ENCODE assay signal across 17 mouse cellular contexts in the genomic region with DNA sequence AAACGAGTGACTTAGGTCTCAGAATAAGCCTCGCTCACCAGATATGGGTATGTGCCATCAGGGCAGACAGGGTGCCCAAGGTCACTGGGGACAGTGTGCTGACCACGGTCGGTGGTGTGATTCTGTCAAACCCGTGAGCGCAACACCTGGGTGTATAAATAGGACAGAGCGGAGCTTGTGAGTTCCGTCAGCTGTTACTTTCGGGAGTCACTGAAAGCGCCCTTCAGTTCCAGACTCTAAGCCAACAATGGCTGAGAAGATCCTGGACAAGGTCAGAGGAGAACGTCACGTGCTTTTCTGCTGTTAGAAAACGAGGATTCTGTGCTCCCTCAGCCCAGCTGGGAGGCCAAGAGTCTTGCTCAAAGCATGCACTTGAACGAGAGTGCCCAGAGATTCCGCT.
DNase-seq lines count a peak whose midpoint lies in the region; ATAC-seq lines count a peak whose summit lies in the region.
"Had no signal": no experiment of that assay in that cellular context is flagged by ENCODE, and none has a peak within 500 bp of the region (broad histone marks: within the 10 kb centered on the region; RNA-seq: fewer than 3 reads in every experiment).

No protein-coding gene starts in this region.

- ATAC-seq in kidney, embryonic 16.5 days (ENCODE audit: low FRiP score, low TSS enrichment): no peak
- peak; percentile 83 for ATAC-seq in heart, embryonic 16.5 days (replicated peaks; ENCODE audit: extremely low read depth, insufficient read depth, low FRiP score)
- no peak for ATAC-seq in liver, embryonic 12.5 days
- ATAC-seq: CD4-positive, CD25-positive, alpha-beta regulatory T cell, adult 4 months; forebrain, embryonic 16.5 days; midbrain, embryonic 15.5 days had no signal

- peak; percentile 63 for DNase-seq in kidney, postnatal 10 days
- peak; percentile 47 to 49 for DNase-seq in adrenal gland, postnatal 36 days
- peak; percentile 43 for DNase-seq in lung, postnatal 25 days (ENCODE audit: low spot score)
- no peak for DNase-seq in layer of hippocampus, adult 11-12 months (ENCODE audit: low spot score)
- DNase-seq in hindbrain, embryonic 10.5 days (ENCODE audit: low spot score): no peak
- DNase-seq: cerebellum, adult 9-11 months; thymus, postnatal 14 days had no signal

- H3K36me3 ChIP-seq in kidney, embryonic 16.5 days (ENCODE audit: insufficient read depth, low read length): no peaks in the 10 kb centered on the region
- H3K36me3 ChIP-seq in heart, embryonic 16.5 days (ENCODE audit: control insufficient read depth, insufficient read depth): no peaks in the 10 kb centered on the region
- H3K36me3 ChIP-seq in liver, embryonic 12.5 days: no peaks in the 10 kb centered on the region
- H3K36me3 ChIP-seq in hindbrain, embryonic 10.5 days: no peaks in the 10 kb centered on the region
- H3K36me3 ChIP-seq: embryonic facial prominence, embryonic 13.5 days; hindbrain, embryonic 15.5 days; midbrain, embryonic 15.5 days; neural tube, embryonic 15.5 days had no signal

- 73% methylated on average over 15 of the region's 15 CpGs for WGBS in kidney, embryonic 16.5 days
- WGBS in heart, embryonic 16.5 days: 38% methylated on average over 15 of the region's 15 CpGs
- WGBS in liver, embryonic 12.5 days (ENCODE audit: insufficient replicate concordance): 71% methylated on average over 15 of the region's 15 CpGs
- WGBS in hindbrain, embryonic 10.5 days: 87% methylated on average over 15 of the region's 15 CpGs

- no peaks in the 10 kb centered on the region for H3K27me3 ChIP-seq in kidney, embryonic 16.5 days (ENCODE audit: insufficient read depth, low read length)
- H3K27me3 ChIP-seq in heart, embryonic 16.5 days (ENCODE audit: control insufficient read depth, insufficient read depth, low read length): no peaks in the 10 kb centered on the region
- no peaks in the 10 kb centered on the region for H3K27me3 ChIP-seq in liver, embryonic 12.5 days (replicated peaks)
- H3K27me3 ChIP-seq in hindbrain, embryonic 10.5 days (ENCODE audit: insufficient read depth, poor library complexity, severe bottlenecking): no peaks in the 10 kb centered on the region
- H3K27me3 ChIP-seq: hindbrain, embryonic 15.5 days; midbrain, embryonic 15.5 days; neural tube, embryonic 15.5 days had no signal

- no peak overlapping the region for H3K27ac ChIP-seq in kidney, embryonic 16.5 days (ENCODE audit: low read length)
- H3K27ac ChIP-seq in heart, embryonic 16.5 days (ENCODE audit: low read length): peak overlapping the region; percentile 88
- H3K27ac ChIP-seq in liver, embryonic 12.5 days: no peak overlapping the region
- no peak overlapping the region for H3K27ac ChIP-seq in hindbrain, embryonic 10.5 days
- H3K27ac ChIP-seq: embryonic facial prominence, embryonic 13.5 days; hindbrain, embryonic 15.5 days; liver, embryonic 14.5 days; midbrain, embryonic 15.5 days; neural tube, embryonic 15.5 days had no signal

- no peak overlapping the region for H3K4me2 ChIP-seq in kidney, embryonic 16.5 days (replicated peaks; ENCODE audit: low read depth, low read length)
- H3K4me2 ChIP-seq in heart, embryonic 16.5 days (ENCODE audit: low read depth, low read length): no peak overlapping the region
- no peak overlapping the region for H3K4me2 ChIP-seq in liver, embryonic 12.5 days
- H3K4me2 ChIP-seq: embryonic facial prominence, embryonic 13.5 days; hindbrain, embryonic 15.5 days; midbrain, embryonic 15.5 days; neural tube, embryonic 15.5 days had no signal

- H3K4me1 ChIP-seq in kidney, embryonic 16.5 days (ENCODE audit: insufficient read depth, low read length): no peaks in the 10 kb centered on the region
- peaks cover 14% of the 10 kb centered on the region for H3K4me1 ChIP-seq in heart, embryonic 16.5 days (ENCODE audit: control insufficient read depth, insufficient read depth, low read length)
- H3K4me1 ChIP-seq in liver, embryonic 12.5 days: no peaks in the 10 kb centered on the region
- H3K4me1 ChIP-seq in hindbrain, embryonic 10.5 days (replicated peaks): no peaks in the 10 kb centered on the region
- H3K4me1 ChIP-seq: hindbrain, embryonic 15.5 days; midbrain, embryonic 15.5 days; neural tube, embryonic 15.5 days had no signal

- no peak overlapping the region for H3K4me3 ChIP-seq in kidney, embryonic 16.5 days (ENCODE audit: low read length)
- no peak overlapping the region for H3K4me3 ChIP-seq in heart, embryonic 16.5 days (ENCODE audit: low read length)
- no peak overlapping the region for H3K4me3 ChIP-seq in liver, embryonic 12.5 days
- no peak overlapping the region for H3K4me3 ChIP-seq in hindbrain, embryonic 10.5 days
- H3K4me3 ChIP-seq: embryonic facial prominence, embryonic 13.5 days; hindbrain, embryonic 15.5 days; midbrain, embryonic 15.5 days; neural tube, embryonic 15.5 days had no signal

- no peaks in the 10 kb centered on the region for H3K9me3 ChIP-seq in kidney, embryonic 16.5 days (ENCODE audit: low read length)
- H3K9me3 ChIP-seq in heart, embryonic 16.5 days (replicated peaks; ENCODE audit: control insufficient read depth, low read length): no peaks in the 10 kb centered on the region
- no peaks in the 10 kb centered on the region for H3K9me3 ChIP-seq in liver, embryonic 12.5 days (replicated peaks)
- no peaks in the 10 kb centered on the region for H3K9me3 ChIP-seq in hindbrain, embryonic 10.5 days
- H3K9me3 ChIP-seq: embryonic facial prominence, embryonic 13.5 days; hindbrain, embryonic 15.5 days; midbrain, embryonic 15.5 days; neural tube, embryonic 15.5 days had no signal

- H3K9ac ChIP-seq in kidney, embryonic 16.5 days (replicated peaks; ENCODE audit: low read length): no peak overlapping the region
- no peak overlapping the region for H3K9ac ChIP-seq in heart, embryonic 16.5 days (ENCODE audit: low read length)
- H3K9ac ChIP-seq in liver, embryonic 12.5 days: no peak overlapping the region
- H3K9ac ChIP-seq: embryonic facial prominence, embryonic 13.5 days; hindbrain, embryonic 15.5 days; liver, embryonic 14.5 days; midbrain, embryonic 15.5 days; neural tube, embryonic 15.5 days had no signal

Comparison
In these comparisons a context has a peak if more than half of its experiments do, and no peak if none do; other contexts are left out.
1. DNase-seq: peak in kidney, postnatal 10 days (single experiment), adrenal gland, postnatal 36 days (2 of 2) and lung, postnatal 25 days (single experiment); none in layer of hippocampus, adult 11-12 months (single experiment) and hindbrain, embryonic 10.5 days (single experiment).